Mouse (Mus musculus) testis, adult 10 weeks (tissue): ENCODE data around the gene Gpr6. TPM values are rescaled to one million over a fixed set of nuclear protein-coding genes. Genes with fewer than 3 reads are reported as not detected.

Source experiments
- polyA plus RNA-seq: library from polyadenylated mRNA; stranded (reverse); fragments of 350-450 nt; fragmentation: Illumina TruSeq; extraction: RNeasy Lipid Tissue Mini Kit (QIAGEN cat#74804); gene quantifications from one replicate; pipeline ENCODE4 v1.2.3, GENCODE M21; 2014; ENCODE audit warnings: low read depth, low replicate concordance

The Gpr6 gene
- 0.15 TPM for polyA plus RNA-seq

GRCm38 (mm10) chr10:41072116-41072515 lies at the start of gene Gpr6:
Gpr6 (minus strand) TSS chr10:41072285.

Other genes starting within 250 kb of the Gpr6 start
- gene Cdc40, start 189.0 kb downstream of the Gpr6 start, polyA plus RNA-seq: 26.1 TPM
- 8.5 TPM for gene Wasf1, start 188.8 kb downstream of the Gpr6 start, polyA plus RNA-seq
- gene Fig4, start 231.0 kb upstream of the Gpr6 start, polyA plus RNA-seq: 16.8 TPM
- 58.1 TPM for gene Ak9, start 231.7 kb upstream of the Gpr6 start, polyA plus RNA-seq